Mouse (Mus musculus) right cerebral cortex, postnatal 14 days (tissue): ENCODE results near the gene Cables2.

Experiments used
- DNase-seq: peaks from one replicate; pipeline ENCODE4 v3.0.0; 2022

Cables2 gene

GRCm38 (mm10) chr2:180254436-180255209 lies 18.7 kb downstream of the Cables2 start:
- DNase-seq, result no peak

DNA sequence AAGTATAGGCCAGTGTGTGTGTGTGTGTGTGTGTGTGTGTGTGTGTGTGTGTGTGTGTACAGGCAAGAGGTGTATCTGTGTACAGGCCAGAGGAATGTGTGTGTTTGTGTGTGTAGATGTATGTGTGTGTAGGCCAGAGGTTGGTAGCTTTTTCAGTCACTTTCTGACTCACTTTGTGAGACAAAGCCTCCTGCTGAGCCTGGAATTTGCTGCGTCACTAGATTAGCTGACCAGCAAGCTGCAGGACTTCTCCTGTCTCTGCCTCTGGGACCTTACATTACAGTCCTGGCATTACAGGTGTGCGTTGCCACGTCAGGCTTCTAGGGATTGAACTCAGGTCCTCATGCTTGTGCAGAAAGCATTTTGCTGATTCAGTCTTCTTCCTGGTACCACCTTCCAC lies 21.5 kb downstream of the Cables2 start:
- DNase-seq, result no peak

GRCm38 (mm10) chr2:180250930-180251611 lies 22.2 kb downstream of the Cables2 start:
- peak; percentile 76 for DNase-seq

DNA sequence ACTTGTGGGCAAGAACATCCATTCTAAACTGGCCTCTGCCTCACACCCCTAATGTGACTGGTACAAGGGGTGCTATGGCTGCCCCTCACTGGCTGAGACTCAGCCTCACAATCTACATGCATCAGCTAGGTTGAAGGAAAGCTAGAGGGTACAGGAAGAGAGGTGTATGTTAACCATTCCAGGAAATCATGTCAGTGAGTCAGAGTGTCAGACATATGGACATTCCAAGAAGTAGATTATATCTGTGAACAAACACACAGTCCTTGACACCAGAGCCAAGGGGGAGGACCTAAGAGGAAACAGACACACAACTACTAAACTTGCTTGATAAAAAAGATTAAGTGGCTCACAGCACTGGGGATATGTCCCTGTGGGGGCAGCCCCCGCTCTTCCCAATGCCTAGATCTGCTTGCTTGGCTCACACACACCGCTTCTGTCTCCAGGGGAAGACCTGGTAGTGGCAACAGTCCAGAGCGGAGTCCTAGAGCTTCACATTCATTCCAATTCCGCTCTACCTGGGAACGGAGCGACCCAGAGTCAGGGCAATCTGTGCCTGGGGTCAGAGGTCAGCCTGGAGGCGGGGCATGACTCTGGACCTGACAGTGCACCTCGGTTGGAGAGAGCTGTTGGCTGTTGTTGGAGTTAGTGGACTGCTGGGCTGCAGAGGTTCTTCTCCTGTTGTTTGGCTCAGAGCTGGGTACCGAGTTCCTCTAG lies 24.2 kb downstream of the Cables2 start:
- DNase-seq, result no peak

DNA sequence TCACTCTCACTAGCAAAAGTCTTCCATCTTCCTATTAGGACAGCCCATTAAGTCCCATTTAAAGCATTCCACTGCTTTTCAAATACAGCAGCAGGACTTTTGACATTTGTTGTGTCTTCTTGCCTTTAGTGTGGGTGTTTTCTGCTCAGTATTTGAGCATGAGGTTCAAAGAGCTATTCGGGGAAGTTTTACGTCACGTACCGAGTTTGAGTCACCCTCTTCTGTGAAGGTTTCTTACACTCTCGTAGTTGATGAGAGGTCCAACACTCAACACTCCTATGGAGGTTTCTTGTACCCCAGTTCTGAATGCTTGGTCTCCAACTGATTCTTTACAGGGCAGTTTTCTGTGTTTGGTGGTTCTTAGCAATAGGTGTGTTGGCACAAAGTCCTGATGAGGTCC lies 25.4 kb downstream of the Cables2 start:
- DNase-seq, result no peak

DNA sequence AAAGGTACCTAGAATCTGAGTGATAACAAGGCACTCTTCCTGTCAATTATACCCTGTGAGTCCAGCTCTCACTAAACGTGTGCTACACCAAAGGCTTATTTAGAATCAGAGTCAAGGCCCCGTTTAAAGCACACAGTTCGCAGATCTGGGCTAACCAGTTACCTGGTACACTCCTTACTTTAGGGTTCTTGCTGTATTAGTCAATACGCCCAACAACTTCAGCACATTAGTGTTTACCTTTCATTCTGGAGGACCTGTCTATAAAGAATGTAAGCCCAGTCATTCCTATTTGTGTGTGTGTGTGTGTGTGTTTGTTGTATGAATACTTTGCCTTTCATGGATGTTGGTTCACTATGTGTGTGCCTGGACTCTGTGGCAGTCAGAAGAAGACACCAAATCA lies 30.2 kb downstream of the Cables2 start:
- DNase-seq, result no peak

GRCm38 (mm10) chr2:180238591-180238990 lies 34.7 kb downstream of the Cables2 start:
- no peak for DNase-seq

GRCm38 (mm10) chr2:180237601-180238345 lies 35.5 kb downstream of the Cables2 start:
- DNase-seq, result no peak

DNA sequence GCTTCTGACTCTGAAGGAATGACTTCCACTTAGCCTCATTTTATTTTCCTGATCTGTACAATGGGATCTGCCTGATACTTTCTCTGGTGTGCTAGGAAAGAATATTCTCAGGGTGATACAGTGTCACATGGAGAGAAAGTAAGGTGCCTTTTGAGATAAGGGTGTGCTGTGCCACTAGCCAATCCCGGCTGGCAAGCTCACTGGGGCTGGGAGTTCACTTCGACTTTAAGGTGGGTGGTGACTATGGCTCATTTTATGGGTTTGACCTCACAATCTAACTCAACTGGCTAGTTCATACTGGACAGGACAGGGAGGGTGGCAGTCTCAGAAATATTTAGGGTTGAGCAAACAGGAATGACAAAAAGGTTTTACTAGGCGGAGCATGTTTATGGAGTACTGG lies 36.4 kb downstream of the Cables2 start:
- DNase-seq, result no peak

DNA sequence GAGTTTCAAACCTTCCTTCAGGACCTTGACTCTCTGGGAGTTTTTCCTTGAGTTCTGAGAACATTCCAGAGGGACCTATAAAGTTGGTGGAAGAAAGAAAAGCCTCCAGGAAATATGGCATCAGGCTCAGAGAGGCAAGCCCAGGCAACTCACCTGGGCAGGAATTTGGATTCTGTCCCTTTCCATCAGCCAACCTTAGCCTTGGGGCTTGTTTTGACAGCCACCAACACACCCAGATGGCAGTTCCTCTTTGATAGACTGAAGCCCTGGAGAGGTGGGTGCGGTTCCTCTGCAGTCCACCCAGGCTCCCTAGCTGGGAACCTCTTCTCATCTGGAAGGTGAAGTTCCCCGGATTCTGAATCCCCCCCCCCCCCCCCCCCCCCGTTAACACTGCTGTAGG lies 36.8 kb downstream of the Cables2 start:
- no peak for DNase-seq

GRCm38 (mm10) chr2:180235788-180236187 lies 37.5 kb downstream of the Cables2 start:
- DNase-seq, result no peak

DNA sequence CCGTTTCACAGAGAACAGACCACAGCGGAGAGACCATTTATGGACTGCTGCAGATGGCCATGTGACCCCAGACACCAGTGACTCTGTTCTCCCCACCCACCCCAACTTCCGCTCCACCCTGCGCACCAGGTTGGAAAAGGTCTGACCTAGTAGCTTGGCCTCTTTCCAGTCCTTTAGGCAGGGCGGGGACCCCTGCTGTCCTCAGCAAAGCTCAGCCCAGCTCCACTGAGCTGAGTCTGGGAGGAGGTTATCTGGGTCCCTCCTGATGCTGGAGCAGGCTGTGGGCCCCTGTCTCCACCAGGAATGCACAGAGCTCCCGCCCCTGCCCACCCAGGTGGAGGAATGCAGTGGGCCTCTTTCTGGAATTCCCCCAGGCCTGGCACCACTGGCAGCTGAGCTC lies 38.3 kb downstream of the Cables2 start:
- no peak for DNase-seq

DNA sequence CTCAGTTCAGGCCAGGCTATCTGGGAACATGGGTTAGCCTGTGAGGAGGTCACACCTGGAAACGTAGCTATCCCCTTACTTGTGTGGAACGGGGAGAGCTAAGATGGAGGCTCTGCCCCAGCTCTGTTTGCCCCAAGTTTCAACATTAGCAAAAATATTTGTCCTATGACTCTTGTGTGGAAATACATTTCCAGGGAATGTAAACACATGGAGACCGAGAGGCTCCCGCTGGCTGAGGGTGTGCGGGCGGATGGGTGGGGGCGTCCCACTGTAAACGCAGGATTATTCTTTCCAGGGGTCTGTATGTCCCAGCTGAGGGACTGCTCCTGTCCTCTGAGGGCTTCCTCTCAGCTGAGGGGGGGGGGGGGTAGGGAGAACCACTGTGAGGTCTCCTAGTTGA lies 38.9 kb downstream of the Cables2 start:
- no peak for DNase-seq

GRCm38 (mm10) chr2:180233101-180233904 lies 40.0 kb downstream of the Cables2 start:
- DNase-seq, result no peak

DNA sequence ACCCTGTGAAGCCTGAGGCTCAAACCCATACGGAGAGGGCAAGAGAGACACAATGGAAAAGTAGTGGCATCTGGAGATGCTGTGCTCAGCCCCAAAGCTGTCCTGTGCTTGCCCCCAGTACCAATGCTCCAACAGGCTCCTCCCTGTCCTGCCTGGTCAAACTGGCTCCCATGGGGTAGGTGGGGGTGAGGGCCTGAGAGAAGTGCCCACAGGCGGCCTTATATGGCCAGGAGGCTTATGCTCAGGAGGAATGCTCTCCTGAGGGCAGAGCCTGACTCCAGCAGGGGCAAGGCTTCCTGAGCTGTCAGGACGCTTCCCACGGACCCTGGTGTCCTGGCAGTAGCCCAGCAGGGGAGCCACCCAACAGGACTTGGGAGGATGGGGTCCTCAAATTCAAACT lies 42.8 kb downstream of the Cables2 start:
- no peak for DNase-seq

DNA sequence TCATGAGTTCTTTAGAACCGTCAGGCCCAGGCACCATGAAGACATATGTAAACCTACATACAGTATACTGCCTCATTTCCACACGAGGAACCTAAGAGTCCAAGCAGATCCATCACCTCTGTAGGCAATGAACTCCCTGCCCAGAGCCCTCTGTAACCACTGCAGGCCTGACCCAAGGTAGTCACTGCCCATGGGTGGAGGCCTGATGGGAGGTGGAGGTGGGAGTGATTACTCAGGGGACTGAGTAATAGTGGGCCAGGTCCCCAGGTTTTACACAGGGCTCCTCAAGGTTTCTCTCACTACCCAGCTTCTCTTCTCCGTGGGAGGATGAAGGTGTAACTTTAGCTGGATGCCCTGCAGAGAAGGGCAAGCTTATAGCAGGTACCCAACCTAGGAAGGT lies 44.2 kb downstream of the Cables2 start:
- no peak for DNase-seq

- DNase-seq, result no peak
These were observed 44.7 kb downstream of the Cables2 start for GRCm38 (mm10) chr2:180228592-180228991.

DNA sequence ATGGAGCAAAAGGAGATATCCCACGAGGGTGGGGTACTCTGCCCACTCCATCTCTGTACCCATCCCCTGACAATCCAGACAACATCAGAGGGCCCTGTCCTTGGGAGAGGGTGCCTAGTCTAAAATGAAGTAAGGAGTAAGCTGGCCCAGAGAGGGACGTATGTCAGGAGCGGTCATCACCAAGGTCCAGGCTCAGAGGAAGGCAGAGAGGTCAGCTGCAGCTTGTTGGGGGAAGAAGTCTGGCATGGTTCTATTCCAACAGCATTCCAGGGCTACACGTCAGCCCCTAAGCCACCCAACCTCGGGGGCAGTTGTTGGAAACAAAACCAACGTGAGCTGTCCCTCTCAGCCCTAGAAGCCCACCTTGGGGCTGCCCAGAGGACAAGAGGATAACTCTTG lies 45.2 kb downstream of the Cables2 start:
- no peak for DNase-seq

DNA sequence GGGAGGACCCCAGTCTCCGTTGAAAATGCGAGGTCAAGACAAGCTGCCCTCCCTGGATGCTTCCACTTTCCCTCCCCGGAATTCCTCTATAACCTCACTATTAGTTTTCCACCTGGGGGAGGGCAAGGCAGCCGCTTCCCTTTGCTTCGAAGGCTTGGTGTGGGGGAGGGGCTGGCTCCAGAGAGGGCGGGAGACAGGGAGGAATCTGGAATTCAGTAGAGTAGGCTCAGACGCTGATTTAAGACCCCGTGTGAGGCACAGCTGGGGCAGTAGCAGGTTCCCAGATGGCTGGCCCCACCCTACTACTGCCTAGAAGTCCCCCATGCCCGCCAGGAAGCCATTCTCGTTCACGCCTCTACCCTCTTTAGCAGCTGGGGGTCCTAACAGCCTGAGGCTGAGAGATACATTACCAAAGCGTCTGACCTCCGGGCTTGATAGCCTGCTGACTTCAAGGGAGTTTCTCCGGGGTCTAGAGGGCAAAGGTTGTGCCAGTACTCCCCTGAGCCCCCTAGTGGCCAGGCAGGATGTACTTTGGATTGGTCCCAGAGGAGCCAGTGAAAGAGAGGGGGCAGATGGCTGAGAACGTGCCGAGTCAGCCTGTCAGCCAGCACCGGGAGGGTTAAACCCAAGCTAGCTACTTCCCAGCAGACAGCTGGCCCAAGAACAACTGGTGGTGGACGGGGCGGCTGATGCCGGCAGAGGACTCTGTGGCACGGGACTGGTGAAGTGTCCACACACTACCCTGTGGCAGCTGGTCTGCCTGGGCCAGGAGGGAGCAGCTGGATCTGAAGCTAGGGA lies 45.8 kb downstream of the Cables2 start:
- DNase-seq, result peak; percentile 44

- DNase-seq, result no peak
These were observed 47.4 kb downstream of the Cables2 start, which contains the start of gene Lama5 for GRCm38 (mm10) chr2:180225762-180226378. Lama5 (minus strand) TSS chr2:180225859.
